Mouse (Mus musculus) stomach, embryonic 16.5 days (tissue): Measurements from ENCODE around the gene Ipo9. TPM values are rescaled to one million over a fixed set of nuclear protein-coding genes. Genes with fewer than 3 reads are reported as not detected.
A peak's percentile ranks its signal among the peaks of the same experiment; 100 is the strongest.

Experiments used
- ATAC-seq: fragments of 200-750 bp; cut with Nextera tagmentation; 2 replicates; pipeline ENCODE4 v1.8.0; 2017; ENCODE audit warnings: moderate number of reproducible peaks, moderate TSS enrichment; ENCODE audit not compliant: insufficient read depth, low FRiP score
- H3K27ac ChIP-seq: fragments of 300-500 bp; sonication (generic); 2 replicates; pipeline ENCODE4 v1.5.1; 2014; ENCODE audit warnings: low read length
- H3K27me3 ChIP-seq: fragments of 300-500 bp; sonication (generic); 2 replicates; pipeline ENCODE4 v1.6.1; 2014; ENCODE audit warnings: low read length, control low read depth, mixed read lengths; ENCODE audit not compliant: control insufficient read depth, insufficient read depth
- H3K36me3 ChIP-seq: fragments of 300-500 bp; sonication (generic); 2 replicates; pipeline ENCODE4 v1.6.1; 2014; ENCODE audit warnings: low read length; ENCODE audit not compliant: control insufficient read depth, insufficient read depth
- H3K4me1 ChIP-seq: fragments of 300-500 bp; sonication (generic); 2 replicates; pipeline ENCODE4 v1.6.1; 2014; ENCODE audit warnings: low read length, control low read depth, mixed read lengths; ENCODE audit not compliant: control insufficient read depth, insufficient read depth
- H3K4me2 ChIP-seq: fragments of 300-500 bp; sonication (generic); 2 replicates; pipeline ENCODE4 v1.6.1; 2014; ENCODE audit warnings: low read depth, low read length, mixed read lengths
- H3K4me3 ChIP-seq: fragments of 300-500 bp; sonication (generic); replicated peaks from 2 replicates; pipeline ENCODE4 v1.5.1; 2014; ENCODE audit warnings: mild to moderate bottlenecking, low read length
- H3K9ac ChIP-seq: fragments of 300-500 bp; sonication (generic); 2 replicates; pipeline ENCODE4 v1.6.1; 2014; ENCODE audit warnings: low read length
- H3K9me3 ChIP-seq: fragments of 300-500 bp; sonication (generic); replicated peaks from 2 replicates; pipeline ENCODE4 v1.6.1; 2016; ENCODE audit warnings: low read length, control low read depth; ENCODE audit not compliant: control insufficient read depth
- WGBS: fragments of 180-500 bp; shearing (Covaris S2); extraction: QIAGEN DNeasy Blood & Tissue Kit; methylation state at CpG from one replicate; pipeline ENCODE4 v1.1.7; 2014; 5-methylcytosine and 5-hydroxymethylcytosine counted together
- microRNA-seq: library from miRNA; unstranded; fragments of <30 nt; microRNA quantifications from one replicate; pipeline ENCODE4, GENCODE M21; 2016
- polyA plus RNA-seq: library from polyadenylated mRNA; unstranded; fragments of >200 nt; fragmentation: Nextera tagmentation; extraction: Ambion mirVana; gene quantifications from 2 replicates; pipeline ENCODE4 v1.2.1, GENCODE M21; 2015

Ipo9 gene
- polyA plus RNA-seq, 1 experiment from 2014 or later, result 92.4 TPM

- H3K27me3 ChIP-seq, result no peaks in the 10 kb centered on the region
- H3K4me3 ChIP-seq, result no peak overlapping the region
- no peak overlapping the region for H3K9ac ChIP-seq
- ATAC-seq, result peak; percentile 55; the same call in 1 of the 2 replicates
- 32% methylated on average over 4 of the region's 4 CpGs for WGBS
- peaks cover 16% of the 10 kb centered on the region for H3K4me1 ChIP-seq
- H3K27ac ChIP-seq, result peak overlapping the region; percentile 66
- no peaks in the 10 kb centered on the region for H3K9me3 ChIP-seq
- H3K4me2 ChIP-seq, result no peak overlapping the region
- no peaks in the 10 kb centered on the region for H3K36me3 ChIP-seq
Measured at GRCm38 (mm10) chr1:135347498-135348169, 82.7 kb downstream of the Ipo9 start.

- H3K4me1 ChIP-seq, result peaks cover 16% of the 10 kb centered on the region
- no peaks in the 10 kb centered on the region for H3K9me3 ChIP-seq
- no peaks in the 10 kb centered on the region for H3K36me3 ChIP-seq
- no peak overlapping the region for H3K4me3 ChIP-seq
- ATAC-seq, result no peak
- 65% methylated on average over 3 of the region's 3 CpGs for WGBS
- H3K9ac ChIP-seq, result no peak overlapping the region
- H3K27me3 ChIP-seq, result no peaks in the 10 kb centered on the region
- H3K4me2 ChIP-seq, result no peak overlapping the region
- peak overlapping the region; percentile 66 for H3K27ac ChIP-seq
Measured at GRCm38 (mm10) chr1:135346891-135347290, 83.4 kb downstream of the Ipo9 start.

- Histone ChIP-seq H3K27me3 (no peaks in the 10 kb centered on the region), H3K4me1 (peaks cover 14% of the 10 kb centered on the region), H3K4me2 (no peak overlapping the region), H3K36me3 (no peaks in the 10 kb centered on the region), H3K9me3 (no peaks in the 10 kb centered on the region), H3K27ac (no peak overlapping the region), H3K4me3 (no peak overlapping the region), H3K9ac (no peak overlapping the region)
- WGBS, result 65% methylated on average over 4 of the region's 4 CpGs
- no peak for ATAC-seq
Measured at GRCm38 (mm10) chr1:135344026-135344425, 86.3 kb downstream of the Ipo9 start.

GRCm38 (mm10) chr1:135341947-135342346 lies 88.4 kb downstream of the Ipo9 start:
- H3K4me2 ChIP-seq, result no peak overlapping the region
- no peaks in the 10 kb centered on the region for H3K36me3 ChIP-seq
- no peaks in the 10 kb centered on the region for H3K27me3 ChIP-seq
- H3K4me1 ChIP-seq, result peaks cover 4% of the 10 kb centered on the region; the same call in 1 of the 2 replicates
- H3K9ac ChIP-seq, result no peak overlapping the region
- H3K9me3 ChIP-seq, result no peaks in the 10 kb centered on the region
- H3K4me3 ChIP-seq, result no peak overlapping the region
- peak; percentile 69 for ATAC-seq
- 40% methylated on average over 8 of the region's 8 CpGs for WGBS
- peak overlapping the region; percentile 1; the same call in 1 of the 2 replicates for H3K27ac ChIP-seq

Small RNAs within 50 kb of the gene (microRNA-seq; reads per million reads assigned to microRNA genes)
- gene Mir1231, result not detected

Other genes with a start within 250 kb of the Ipo9 start
- gene Elf3, start 171.9 kb downstream of the Ipo9 start, polyA plus RNA-seq, result 161 and 211 TPM in 2 replicates
- gene Rnpep, start 146.4 kb downstream of the Ipo9 start, polyA plus RNA-seq, result 129 and 131 TPM in 2 replicates
- 194 and 219 TPM in 2 replicates for gene Timm17a, start 116.7 kb downstream of the Ipo9 start, polyA plus RNA-seq
- 17.5 and 20.2 TPM in 2 replicates for gene Lmod1, start 105.7 kb downstream of the Ipo9 start, polyA plus RNA-seq
- 37.2 and 38.8 TPM in 2 replicates for gene Shisa4, start 55.3 kb downstream of the Ipo9 start, polyA plus RNA-seq
- 11.2 and 12.9 TPM in 2 replicates for gene Nav1, start 176.8 kb upstream of the Ipo9 start, polyA plus RNA-seq